Mouse (Mus musculus): ENCODE measurements around the gene Smap2.

GRCm38 (mm10) chr4:121057032-121057431, 40.0 kb upstream of the Smap2 start:
- TF ChIP-seq HCFC1 (IDR thresholded peaks at IDR 0.05; ENCODE audit: borderline replicate concordance, insufficient read depth, low read length): no peak
- TF ChIP-seq ZNF384 (IDR thresholded peaks at IDR 0.05; ENCODE audit: low read depth, low read length): no peak
- no peak for TF ChIP-seq MAFK (IDR thresholded peaks at IDR 0.05; ENCODE audit: insufficient read depth, low read depth, low read length)
